ENCODE assay signal across 19 mouse cellular contexts in the genomic region with DNA sequence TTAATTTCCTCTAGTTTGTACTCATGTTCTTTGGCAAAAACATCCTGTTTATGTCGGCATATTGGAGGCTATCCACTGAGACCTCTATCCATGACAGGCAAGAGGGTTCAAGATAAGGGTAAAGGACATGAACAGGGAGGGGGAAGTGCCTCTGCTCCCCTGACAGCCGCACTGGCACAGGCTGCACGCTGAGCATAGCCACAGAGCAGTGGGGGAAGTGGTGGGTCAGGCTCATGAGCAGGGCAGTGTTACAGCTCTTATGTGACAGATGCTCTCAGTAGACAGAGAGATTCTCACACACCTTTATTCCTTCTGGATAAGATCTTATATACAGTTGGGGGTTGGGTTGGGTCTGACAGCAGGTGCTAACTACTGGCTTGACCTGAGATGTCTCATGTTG.
A peak's percentile ranks its signal among the peaks of the same experiment; 100 is the strongest.
DNase-seq lines count a peak whose midpoint lies in the region; ATAC-seq and TF ChIP-seq lines count a peak whose summit lies in the region.
"Had no signal": no experiment of that assay in that cellular context is flagged by ENCODE, and none has a peak within 500 bp of the region (broad histone marks: within the 10 kb centered on the region; RNA-seq: fewer than 3 reads in every experiment).

No protein-coding gene starts in this region.

- peak; percentile 3 for DNase-seq in liver, adult 2 months (ENCODE audit: extremely low read depth, low read depth, low spot score)
- no peak for DNase-seq in layer of hippocampus, adult 9-10 months (ENCODE audit: low spot score)
- DNase-seq: adrenal gland, adult 2 months; adrenal gland, postnatal 10 days; adrenal gland, postnatal 25 days; cerebellum, adult 11 months; cerebellum, adult 18-20 months; cerebellum, adult 8-10 months; cerebellum, adult 9-11 months; cerebellum, postnatal 14 days; cerebellum, postnatal 36 days; forebrain, postnatal 0 days had no signal

- TF ChIP-seq CTCF in liver, adult 2 months (IDR thresholded peaks at IDR 0.05; ENCODE audit: low read depth, low read length): no peak

- no peak overlapping the region for H3K4me2 ChIP-seq in liver, embryonic 12.5 days
- H3K4me2 ChIP-seq: embryonic facial prominence, embryonic 12.5 days; forebrain, embryonic 13.5 days; forebrain, embryonic 15.5 days had no signal

- H3K27me3 ChIP-seq in liver, adult 2 months (ENCODE audit: control insufficient read depth, insufficient read depth, low read length): no peaks in the 10 kb centered on the region
- no peaks in the 10 kb centered on the region for H3K27me3 ChIP-seq in liver, embryonic 12.5 days (replicated peaks)
- H3K27me3 ChIP-seq: embryonic facial prominence, embryonic 12.5 days; forebrain, embryonic 13.5 days; forebrain, embryonic 15.5 days had no signal

- 73% methylated on average over 3 of the region's 3 CpGs for WGBS in liver, adult 2 months
- WGBS in liver, embryonic 12.5 days (ENCODE audit: insufficient replicate concordance): 73% methylated on average over 3 of the region's 3 CpGs

- H3K36me3 ChIP-seq in liver, adult 2 months (ENCODE audit: control insufficient read depth, insufficient read depth, low read length): no peaks in the 10 kb centered on the region
- H3K36me3 ChIP-seq in liver, embryonic 12.5 days: no peaks in the 10 kb centered on the region
- H3K36me3 ChIP-seq: embryonic facial prominence, embryonic 10.5 days; embryonic facial prominence, embryonic 12.5 days; forebrain, embryonic 15.5 days had no signal

- H3K79me2 ChIP-seq in liver, adult 2 months (ENCODE audit: control insufficient read depth, insufficient read depth, low read length): no peaks in the 10 kb centered on the region

- H3K4me1 ChIP-seq in liver, adult 2 months (ENCODE audit: control insufficient read depth, insufficient read depth, low read length): no peaks in the 10 kb centered on the region
- H3K4me1 ChIP-seq in liver, embryonic 12.5 days: no peaks in the 10 kb centered on the region
- H3K4me1 ChIP-seq: embryonic facial prominence, embryonic 10.5 days; embryonic facial prominence, embryonic 12.5 days; forebrain, embryonic 13.5 days; forebrain, embryonic 15.5 days had no signal

- no peak overlapping the region for H3K27ac ChIP-seq in liver, adult 2 months (replicated peaks; ENCODE audit: insufficient read depth, low read depth, low read length)
- no peak overlapping the region for H3K27ac ChIP-seq in liver, embryonic 12.5 days
- H3K27ac ChIP-seq: embryonic facial prominence, embryonic 10.5 days; embryonic facial prominence, embryonic 12.5 days; forebrain, embryonic 13.5 days; forebrain, embryonic 15.5 days had no signal

- no peak for ATAC-seq in liver, embryonic 12.5 days
- ATAC-seq in megakaryocyte, adult 5-6 weeks (ENCODE audit: poor library complexity, severe bottlenecking): 0 out of 2 replicates have a peak, but pooled peaks have one; percentile 33
- ATAC-seq in granulocyte monocyte progenitor cell, adult 5-6 weeks (replicated peaks; ENCODE audit: poor library complexity, severe bottlenecking): no peak
- ATAC-seq: forebrain, embryonic 13.5 days; forebrain, embryonic 15.5 days; forebrain, postnatal 0 days had no signal

- H3K9ac ChIP-seq in liver, adult 2 months (ENCODE audit: low read depth, low read length): no peak overlapping the region
- no peak overlapping the region for H3K9ac ChIP-seq in liver, embryonic 12.5 days
- H3K9ac ChIP-seq: embryonic facial prominence, embryonic 12.5 days; forebrain, embryonic 13.5 days; forebrain, embryonic 15.5 days; forebrain, postnatal 0 days had no signal

- no peak for TF ChIP-seq POLR2A in liver, adult 2 months (IDR thresholded peaks at IDR 0.05; ENCODE audit: extremely low read depth, insufficient read depth, low read length)

- no peak overlapping the region for H3K4me3 ChIP-seq in liver, adult 2 months (ENCODE audit: insufficient read depth, low read depth, low read length)
- H3K4me3 ChIP-seq in liver, embryonic 12.5 days: no peak overlapping the region
- H3K4me3 ChIP-seq: embryonic facial prominence, embryonic 10.5 days; embryonic facial prominence, embryonic 12.5 days; forebrain, embryonic 13.5 days; forebrain, embryonic 15.5 days had no signal

- 0 out of 2 replicates have a peak, but pooled peaks cover 4% of the 10 kb centered on the region for H3K9me3 ChIP-seq in liver, embryonic 12.5 days (replicated peaks)
- H3K9me3 ChIP-seq: embryonic facial prominence, embryonic 12.5 days; forebrain, embryonic 13.5 days; forebrain, embryonic 15.5 days had no signal
